Mouse (Mus musculus) lung, embryonic 16.5 days (tissue): Measurements from ENCODE around the gene Olfr71. TPM values are rescaled to one million over a fixed set of nuclear protein-coding genes. Genes with fewer than 3 reads are reported as not detected.
A peak's percentile ranks its signal among the peaks of the same experiment; 100 is the strongest.

ENCODE experiments used
- ATAC-seq: fragments of 200-750 bp; cut with Nextera tagmentation; 2 replicates; pipeline ENCODE4 v1.8.0; 2017; ENCODE audit warnings: low read depth, mild to moderate bottlenecking, moderate library complexity
- H3K27ac ChIP-seq: fragments of 300-500 bp; sonication (generic); 2 replicates; pipeline ENCODE4 v1.5.1; 2014; ENCODE audit warnings: mild to moderate bottlenecking, control low read depth, low read length
- H3K27me3 ChIP-seq: fragments of 300-500 bp; sonication (generic); 2 replicates; pipeline ENCODE4 v1.6.1; 2014; ENCODE audit warnings: low read depth, low read length, mixed read lengths; ENCODE audit not compliant: control insufficient read depth, insufficient read depth
- H3K36me3 ChIP-seq: fragments of 300-500 bp; sonication (generic); 2 replicates; pipeline ENCODE4 v1.6.1; 2014; ENCODE audit warnings: low read length; ENCODE audit not compliant: control insufficient read depth, insufficient read depth
- H3K4me1 ChIP-seq: fragments of 300-500 bp; sonication (generic); replicated peaks from 2 replicates; pipeline ENCODE4 v1.6.1; 2014; ENCODE audit warnings: low read length, mixed read lengths; ENCODE audit not compliant: control insufficient read depth, insufficient read depth
- H3K4me2 ChIP-seq: fragments of 300-500 bp; sonication (generic); 2 replicates; pipeline ENCODE4 v1.6.1; 2014; ENCODE audit warnings: low read depth, low read length, control low read depth
- H3K4me3 ChIP-seq: fragments of 300-500 bp; sonication (generic); 2 replicates; pipeline ENCODE4 v1.5.1; 2014; ENCODE audit warnings: mild to moderate bottlenecking, low read length, control low read depth
- H3K9ac ChIP-seq: fragments of 300-500 bp; sonication (generic); 2 replicates; pipeline ENCODE4 v1.6.1; 2014; ENCODE audit warnings: low read length, control low read depth
- H3K9me3 ChIP-seq: fragments of 300-500 bp; sonication (generic); 2 replicates; pipeline ENCODE4 v1.6.1; 2016; ENCODE audit warnings: low read length; ENCODE audit not compliant: control insufficient read depth
- WGBS: fragments of 180-500 bp; shearing (Covaris S2); extraction: QIAGEN DNeasy Blood & Tissue Kit; methylation state at CpG from one replicate; pipeline ENCODE4 v1.1.7; 2014; 5-methylcytosine and 5-hydroxymethylcytosine counted together
- polyA plus RNA-seq: library from polyadenylated mRNA; unstranded; fragments of >200 nt; fragmentation: Nextera tagmentation; extraction: Ambion mirVana; gene quantifications from 2 replicates; pipeline ENCODE4 v1.2.1, GENCODE M21; 2015

The Olfr71 gene
- polyA plus RNA-seq = 0.08 and 0.16 TPM in 2 replicates

GRCm38 (mm10) chr4:43709869-43710268 lies at the start of gene Olfr71:
TSS of gene Olfr71 (minus strand) at chr4:43710255.
- no peak within 1 kb of the TSS for H3K4me3 ChIP-seq
- no peak within 1 kb of the TSS for H3K4me2 ChIP-seq
- no peaks in the 10 kb centered on the region for H3K36me3 ChIP-seq
- peak within 1 kb of the TSS; percentile 85 for H3K27ac ChIP-seq
- peaks cover 7% of the 10 kb centered on the region for H3K4me1 ChIP-seq
- 35% methylated on average over 6 of the region's 6 CpGs for WGBS
- no peaks in the 10 kb centered on the region for H3K27me3 ChIP-seq
- ATAC-seq = peak; percentile 89
- H3K9ac ChIP-seq = no peak within 1 kb of the TSS
- no peaks in the 10 kb centered on the region for H3K9me3 ChIP-seq

- Histone ChIP-seq H3K4me1 (peaks cover 5% of the 10 kb centered on the region; the same call in 1 of the 2 replicates), H3K27me3 (no peaks in the 10 kb centered on the region), H3K27ac (no peak overlapping the region), H3K36me3 (no peaks in the 10 kb centered on the region), H3K9me3 (no peaks in the 10 kb centered on the region), H3K9ac (no peak overlapping the region), H3K4me3 (no peak overlapping the region), H3K4me2 (no peak overlapping the region)
- WGBS = 59% methylated on average over 6 of the region's 6 CpGs
- ATAC-seq = no peak
These were observed 47.2 kb upstream of the Olfr71 start for GRCm38 (mm10) chr4:43757213-43757612.

- Histone ChIP-seq H3K27ac (no peak overlapping the region), H3K9me3 (no peaks in the 10 kb centered on the region), H3K4me2 (no peak overlapping the region), H3K27me3 (no peaks in the 10 kb centered on the region), H3K36me3 (no peaks in the 10 kb centered on the region), H3K9ac (no peak overlapping the region), H3K4me1 (peaks cover 3% of the 10 kb centered on the region; the same call in 1 of the 2 replicates), H3K4me3 (no peak overlapping the region)
- 11% methylated on average over 6 of the region's 6 CpGs for WGBS
- ATAC-seq = no peak
These were observed 35.1 kb upstream of the Olfr71 start for GRCm38 (mm10) chr4:43745187-43745586.

GRCm38 (mm10) chr4:43743099-43743498 lies 33.0 kb upstream of the Olfr71 start:
- Histone ChIP-seq H3K4me2 (no peak overlapping the region), H3K36me3 (no peaks in the 10 kb centered on the region), H3K9ac (no peak overlapping the region), H3K27ac (no peak overlapping the region), H3K4me1 (peaks cover 1% of the 10 kb centered on the region; the same call in 1 of the 2 replicates), H3K4me3 (no peak overlapping the region), H3K27me3 (no peaks in the 10 kb centered on the region), H3K9me3 (no peaks in the 10 kb centered on the region)
- 17% methylated on average over 1 of the region's 1 CpGs for WGBS
- no peak for ATAC-seq

GRCm38 (mm10) chr4:43742637-43743036 lies 32.6 kb upstream of the Olfr71 start:
- no peak for ATAC-seq
- Histone ChIP-seq H3K4me3 (no peak overlapping the region), H3K9ac (no peak overlapping the region), H3K9me3 (no peaks in the 10 kb centered on the region), H3K36me3 (no peaks in the 10 kb centered on the region), H3K4me1 (no peaks in the 10 kb centered on the region; the same call in 1 of the 2 replicates), H3K27ac (no peak overlapping the region), H3K27me3 (no peaks in the 10 kb centered on the region), H3K4me2 (no peak overlapping the region)
- 30% methylated on average over 4 of the region's 4 CpGs for WGBS

- Histone ChIP-seq H3K4me1 (0 out of 2 replicates have a peak, but pooled peaks cover 2% of the 10 kb centered on the region), H3K36me3 (no peaks in the 10 kb centered on the region), H3K27ac (no peak overlapping the region), H3K27me3 (no peaks in the 10 kb centered on the region), H3K4me3 (no peak overlapping the region), H3K9ac (no peak overlapping the region), H3K9me3 (no peaks in the 10 kb centered on the region), H3K4me2 (no peak overlapping the region)
- ATAC-seq = no peak
- 50% methylated on average over 5 of the region's 5 CpGs for WGBS
These were observed 31.5 kb upstream of the Olfr71 start for GRCm38 (mm10) chr4:43741526-43741925.

- ATAC-seq = no peak
- Histone ChIP-seq H3K27me3 (no peaks in the 10 kb centered on the region), H3K9ac (no peak overlapping the region), H3K4me2 (no peak overlapping the region), H3K27ac (no peak overlapping the region), H3K4me3 (no peak overlapping the region), H3K4me1 (0 out of 2 replicates have a peak, but pooled peaks cover 2% of the 10 kb centered on the region), H3K9me3 (no peaks in the 10 kb centered on the region), H3K36me3 (no peaks in the 10 kb centered on the region)
- WGBS = 49% methylated on average over 8 of the region's 8 CpGs
These were observed 29.1 kb upstream of the Olfr71 start for GRCm38 (mm10) chr4:43738989-43739674.

- Histone ChIP-seq H3K9me3 (no peaks in the 10 kb centered on the region), H3K4me1 (peaks cover 7% of the 10 kb centered on the region; the same call in 1 of the 2 replicates), H3K27ac (peak overlapping the region; percentile 66), H3K4me2 (no peak overlapping the region), H3K4me3 (no peak overlapping the region), H3K27me3 (no peaks in the 10 kb centered on the region), H3K36me3 (no peaks in the 10 kb centered on the region), H3K9ac (no peak overlapping the region)
- no peak; the same call in 1 of the 2 replicates for ATAC-seq
- 56% methylated on average over 6 of the region's 6 CpGs for WGBS
These were observed 27.1 kb upstream of the Olfr71 start for GRCm38 (mm10) chr4:43737144-43737543.

- Histone ChIP-seq H3K4me1 (peaks cover 36% of the 10 kb centered on the region), H3K36me3 (no peaks in the 10 kb centered on the region), H3K27me3 (no peaks in the 10 kb centered on the region), H3K4me2 (no peak overlapping the region), H3K9ac (no peak overlapping the region), H3K27ac (no peak overlapping the region), H3K9me3 (no peaks in the 10 kb centered on the region), H3K4me3 (no peak overlapping the region)
- ATAC-seq = no peak
- 76% methylated on average over 5 of the region's 5 CpGs for WGBS
These were observed 23.1 kb upstream of the Olfr71 start for GRCm38 (mm10) chr4:43733186-43733585.
